Mouse (Mus musculus) kidney, embryonic 14.5 days (tissue): ENCODE results near the gene Ak3. TPM values are rescaled to one million over a fixed set of nuclear protein-coding genes. Genes with fewer than 3 reads are reported as not detected.
"Not testable (repeated sequence)": the region's sequence is repeated elsewhere in the genome, so short reads cannot be mapped to it uniquely, and the experiment has no call there.

Source experiments
- ATAC-seq: fragments of 200-750 bp; cut with Nextera tagmentation; 2 replicates; pipeline ENCODE4 v1.8.0; 2017; ENCODE audit warnings: moderate number of reproducible peaks, mild to moderate bottlenecking, moderate TSS enrichment, moderate library complexity; ENCODE audit not compliant: low FRiP score, low TSS enrichment
- H3K27ac ChIP-seq: fragments of 300-500 bp; sonication (generic); 2 replicates; pipeline ENCODE4 v1.5.1; 2014; ENCODE audit warnings: low read depth, mild to moderate bottlenecking, low read length, moderate library complexity, mixed read lengths
- H3K27me3 ChIP-seq: fragments of 300-500 bp; sonication (generic); 2 replicates; pipeline ENCODE4 v1.6.1; 2014; ENCODE audit warnings: mild to moderate bottlenecking, low read length; ENCODE audit not compliant: control insufficient read depth, insufficient read depth
- H3K36me3 ChIP-seq: fragments of 300-500 bp; sonication (generic); 2 replicates; pipeline ENCODE4 v1.6.1; 2014; ENCODE audit warnings: low read length, mixed read lengths; ENCODE audit not compliant: control insufficient read depth, insufficient read depth
- H3K4me1 ChIP-seq: fragments of 300-500 bp; sonication (generic); 2 replicates; pipeline ENCODE4 v1.6.1; 2014; ENCODE audit warnings: low read length, mixed read lengths; ENCODE audit not compliant: control insufficient read depth, insufficient read depth
- H3K4me2 ChIP-seq: fragments of 300-500 bp; sonication (generic); replicated peaks from 2 replicates; pipeline ENCODE4 v1.6.1; 2014; ENCODE audit warnings: low read depth, mild to moderate bottlenecking, low read length
- H3K4me3 ChIP-seq: fragments of 300-500 bp; sonication (generic); 2 replicates; pipeline ENCODE4 v1.5.1; 2014; ENCODE audit warnings: mild to moderate bottlenecking, low read length
- H3K9ac ChIP-seq: fragments of 300-500 bp; sonication (generic); 2 replicates; pipeline ENCODE4 v1.6.1; 2014; ENCODE audit warnings: low read depth, mild to moderate bottlenecking, low read length, moderate library complexity
- H3K9me3 ChIP-seq: fragments of 300-500 bp; sonication (generic); 2 replicates; pipeline ENCODE4 v1.6.1; 2016; ENCODE audit warnings: low read length; ENCODE audit not compliant: control insufficient read depth
- WGBS: fragments of 180-500 bp; shearing (Covaris S2); extraction: QIAGEN DNeasy Blood & Tissue Kit; methylation state at CpG from one replicate; pipeline ENCODE4 v1.1.7; 2014; 5-methylcytosine and 5-hydroxymethylcytosine counted together
- polyA plus RNA-seq: library from polyadenylated mRNA; unstranded; fragments of >200 nt; fragmentation: Nextera tagmentation; extraction: Ambion mirVana; gene quantifications from 2 replicates; pipeline ENCODE4 v1.2.1, GENCODE M21; 2014

The Ak3 gene
- polyA plus RNA-seq, 1 experiment from 2014 or later, result 97.7 TPM

- Histone ChIP-seq H3K9me3 (no peaks in the 10 kb centered on the region), H3K27me3 (no peaks in the 10 kb centered on the region), H3K4me2 (no peak overlapping the region), H3K4me1 (no peaks in the 10 kb centered on the region), H3K4me3 (no peak overlapping the region), H3K36me3 (peaks cover 50% of the 10 kb centered on the region), H3K9ac (no peak overlapping the region), H3K27ac (no peak overlapping the region)
- ATAC-seq, result peak; percentile 20; the same call in 1 of the 2 replicates
- 49% methylated on average over 5 of the region's 5 CpGs for WGBS
Measured at GRCm38 (mm10) chr19:29014466-29015055, 33.2 kb downstream of the Ak3 start.

- Histone ChIP-seq H3K4me2 (no peak overlapping the region), H3K27ac (no peak overlapping the region), H3K27me3 (no peaks in the 10 kb centered on the region), H3K36me3 (peaks cover 70% of the 10 kb centered on the region), H3K4me1 (no peaks in the 10 kb centered on the region), H3K9ac (no peak overlapping the region), H3K4me3 (no peak overlapping the region), H3K9me3 (no peaks in the 10 kb centered on the region)
- 91% methylated on average over 12 of the region's 12 CpGs for WGBS
- no peak for ATAC-seq
Measured at GRCm38 (mm10) chr19:29011355-29011990, 36.3 kb downstream of the Ak3 start.

- Histone ChIP-seq H3K4me2 (no peak overlapping the region), H3K27ac (no peak overlapping the region), H3K36me3 (peaks cover 63% of the 10 kb centered on the region), H3K9ac (no peak overlapping the region), H3K27me3 (no peaks in the 10 kb centered on the region), H3K9me3 (no peaks in the 10 kb centered on the region), H3K4me3 (no peak overlapping the region), H3K4me1 (no peaks in the 10 kb centered on the region)
- no peak for ATAC-seq
- WGBS, result 95% methylated on average over 11 of the region's 11 CpGs
Measured at GRCm38 (mm10) chr19:29009046-29009445, 38.7 kb downstream of the Ak3 start.

DNA sequence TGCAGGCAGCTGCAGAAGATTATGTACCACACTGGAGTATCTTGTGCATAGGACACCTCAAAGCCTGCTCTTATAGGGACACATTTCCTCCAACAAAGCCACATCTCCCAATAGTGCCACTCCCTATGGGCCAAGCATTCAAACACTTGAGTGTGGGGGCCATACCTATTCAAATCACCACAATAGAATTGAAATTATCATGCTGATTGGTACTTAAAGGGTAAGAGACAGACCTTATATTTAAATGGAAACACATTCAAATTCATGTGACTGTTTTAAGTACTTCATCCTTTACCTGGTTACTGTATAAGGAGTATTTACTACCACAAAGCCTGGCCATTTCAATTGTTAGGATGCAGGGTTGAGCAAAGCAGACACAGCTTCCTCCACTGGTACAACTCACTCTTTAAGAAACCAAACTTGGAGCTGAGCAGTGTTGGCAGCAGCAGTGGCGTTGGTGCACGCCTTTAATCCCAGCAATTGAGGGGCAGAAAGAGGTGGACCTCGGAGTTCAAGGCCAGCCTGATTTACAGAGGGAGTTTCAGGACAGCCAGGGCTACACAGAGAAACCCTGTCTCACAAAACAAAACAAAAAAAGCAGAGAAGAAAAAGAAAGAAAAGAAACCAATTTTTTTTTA, 39.6 kb downstream of the Ak3 start:
- 91% methylated on average over 3 of the region's 3 CpGs for WGBS
- Histone ChIP-seq H3K4me1 (no peaks in the 10 kb centered on the region), H3K36me3 (peaks cover 57% of the 10 kb centered on the region), H3K4me2 (no peak overlapping the region), H3K27ac (no peak overlapping the region), H3K9me3 (no peaks in the 10 kb centered on the region), H3K4me3 (no peak overlapping the region), H3K27me3 (no peaks in the 10 kb centered on the region), H3K9ac (no peak overlapping the region)
- ATAC-seq, result no peak

DNA sequence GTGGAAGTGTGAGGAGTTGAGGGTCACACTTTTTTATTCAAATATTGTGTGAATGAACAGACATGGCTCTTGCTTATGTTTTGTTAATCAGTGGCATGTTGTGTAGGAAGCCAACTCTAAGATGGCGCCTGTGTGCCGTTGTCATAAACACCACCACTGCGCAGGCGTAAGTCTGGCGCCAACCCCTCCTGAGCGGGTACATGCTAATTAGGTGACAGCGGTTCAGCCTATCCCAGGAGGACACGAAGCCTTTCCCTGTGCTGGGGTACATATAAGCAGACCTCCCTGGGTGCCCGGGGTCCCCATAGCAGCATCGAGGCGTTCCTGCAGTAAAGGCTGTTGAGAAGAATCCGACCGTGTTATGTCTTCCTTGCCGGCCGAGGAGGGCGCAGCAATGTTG, 47.4 kb downstream of the Ak3 start:
- peaks cover 52% of the 10 kb centered on the region for H3K36me3 ChIP-seq
- H3K4me1 ChIP-seq, H3K9me3 ChIP-seq, H3K27ac ChIP-seq, H3K9ac ChIP-seq, H3K4me2 ChIP-seq, H3K27me3 ChIP-seq, ATAC-seq, H3K4me3 ChIP-seq: not testable (repeated sequence)
- whole genome bisulfite sequencing, result 95% methylated on average over 16 of the region's 16 CpGs

GRCm38 (mm10) chr19:28997976-28998630, 49.7 kb downstream of the Ak3 start:
- Histone ChIP-seq H3K4me3 (no peak overlapping the region), H3K27me3 (no peaks in the 10 kb centered on the region), H3K4me2 (no peak overlapping the region), H3K9me3 (no peaks in the 10 kb centered on the region), H3K36me3 (peaks cover 61% of the 10 kb centered on the region), H3K27ac (no peak overlapping the region), H3K9ac (no peak overlapping the region), H3K4me1 (no peaks in the 10 kb centered on the region)
- WGBS, result 94% methylated on average over 4 of the region's 4 CpGs
- ATAC-seq, result no peak

GRCm38 (mm10) chr19:28995366-28995765, 52.4 kb downstream of the Ak3 start:
- H3K9me3 ChIP-seq, result no peaks in the 10 kb centered on the region
- H3K36me3 ChIP-seq, result peaks cover 39% of the 10 kb centered on the region
- no peak overlapping the region for H3K27ac ChIP-seq
- no peaks in the 10 kb centered on the region for H3K27me3 ChIP-seq
- H3K4me1 ChIP-seq, result peaks cover 7% of the 10 kb centered on the region
- H3K4me3 ChIP-seq, result no peak overlapping the region
- H3K9ac ChIP-seq, result no peak overlapping the region
- no peak overlapping the region for H3K4me2 ChIP-seq
- 89% methylated on average over 5 of the region's 5 CpGs for WGBS
- no peak for ATAC-seq

DNA sequence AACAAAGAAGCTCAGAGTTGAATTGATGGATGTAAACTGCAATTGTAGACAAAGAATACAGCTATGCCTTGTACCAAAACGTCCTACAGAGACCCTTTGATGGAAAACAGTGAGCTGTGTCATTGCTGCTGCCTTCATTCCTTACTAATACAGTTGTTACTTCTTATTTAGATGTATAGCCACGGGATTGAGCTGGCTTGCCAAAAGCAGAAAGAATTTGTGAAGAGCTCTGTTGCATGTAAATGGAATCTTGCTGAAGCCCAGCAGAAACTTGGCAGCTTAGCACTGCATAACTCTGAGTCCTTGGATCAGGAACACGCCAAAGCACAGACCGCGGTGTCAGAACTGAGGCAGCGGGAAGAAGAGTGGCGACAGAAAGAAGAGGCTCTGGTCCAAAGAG, 52.9 kb downstream of the Ak3 start:
- no peaks in the 10 kb centered on the region for H3K27me3 ChIP-seq
- H3K4me1 ChIP-seq, result peaks cover 7% of the 10 kb centered on the region
- no peak overlapping the region for H3K4me3 ChIP-seq
- 87% methylated on average over 7 of the region's 7 CpGs for WGBS
- H3K36me3 ChIP-seq, result peaks cover 35% of the 10 kb centered on the region
- no peak overlapping the region for H3K27ac ChIP-seq
- H3K9me3 ChIP-seq, result no peaks in the 10 kb centered on the region
- no peak overlapping the region for H3K4me2 ChIP-seq
- H3K9ac ChIP-seq, result no peak overlapping the region
- ATAC-seq, result no peak

DNA sequence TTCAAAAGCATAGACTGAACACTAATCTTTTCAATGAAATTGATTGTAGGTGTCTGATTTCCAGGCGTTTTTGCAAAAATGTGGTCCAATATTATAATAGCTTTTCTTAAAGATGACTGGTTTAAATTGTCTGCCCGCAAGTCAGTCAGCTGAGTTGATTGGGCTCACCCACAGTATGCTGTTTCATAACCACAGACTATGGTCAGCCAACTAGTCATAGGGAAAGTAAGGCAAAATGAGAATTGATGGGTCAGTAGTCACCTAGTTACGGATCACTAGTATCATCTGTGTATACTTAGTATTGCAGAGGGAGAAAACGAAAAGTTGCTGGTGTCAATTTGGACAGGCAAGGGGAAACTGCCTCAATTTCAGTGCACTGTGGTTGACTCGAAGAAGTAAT, 56.4 kb downstream of the Ak3 start:
- 71% methylated on average over 5 of the region's 5 CpGs for WGBS
- H3K9ac ChIP-seq, result no peak overlapping the region
- H3K4me3 ChIP-seq, result peak overlapping the region; percentile 82
- H3K4me2 ChIP-seq, result peak overlapping the region; percentile 61
- H3K36me3 ChIP-seq, result peaks cover 24% of the 10 kb centered on the region
- no peak for ATAC-seq
- H3K27ac ChIP-seq, result no peak overlapping the region
- H3K4me1 ChIP-seq, result peaks cover 7% of the 10 kb centered on the region
- H3K27me3 ChIP-seq, result no peaks in the 10 kb centered on the region
- no peaks in the 10 kb centered on the region for H3K9me3 ChIP-seq
